Mouse (Mus musculus): ENCODE results near the gene Gng7. TPM values are rescaled to one million over a fixed set of nuclear protein-coding genes. Genes with fewer than 3 reads are reported as not detected.
A peak's percentile ranks its signal among the peaks of the same experiment; 100 is the strongest.

Gene Gng7
- polyA plus RNA-seq, 1 experiment from 2014 or later, result 1.2 TPM

DNA sequence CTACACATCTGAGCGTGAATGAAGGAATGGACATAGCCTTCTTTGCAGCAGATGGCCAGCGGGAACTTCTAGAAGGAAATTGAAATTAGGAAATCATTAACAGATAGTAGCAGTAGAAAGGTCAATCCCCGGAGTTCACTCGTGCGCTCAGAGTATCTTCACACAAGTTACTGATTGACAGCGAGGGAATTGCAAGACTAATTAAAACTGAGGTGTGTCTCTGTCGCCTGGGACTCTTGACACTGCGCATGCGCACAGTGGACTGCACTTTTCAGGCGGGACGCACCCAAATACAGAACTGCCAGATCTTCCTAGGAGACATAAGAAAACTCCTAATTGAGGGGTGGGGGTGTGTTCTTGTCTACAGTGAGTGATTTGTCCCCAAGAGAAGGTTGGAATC lies 39.3 kb downstream of the Gng7 start:
- Histone ChIP-seq H3K9me3 (ENCODE audit: control insufficient read depth) (no peaks in the 10 kb centered on the region), H3K4me3 (ENCODE audit: low read depth, low read length) (no peak overlapping the region)

DNA sequence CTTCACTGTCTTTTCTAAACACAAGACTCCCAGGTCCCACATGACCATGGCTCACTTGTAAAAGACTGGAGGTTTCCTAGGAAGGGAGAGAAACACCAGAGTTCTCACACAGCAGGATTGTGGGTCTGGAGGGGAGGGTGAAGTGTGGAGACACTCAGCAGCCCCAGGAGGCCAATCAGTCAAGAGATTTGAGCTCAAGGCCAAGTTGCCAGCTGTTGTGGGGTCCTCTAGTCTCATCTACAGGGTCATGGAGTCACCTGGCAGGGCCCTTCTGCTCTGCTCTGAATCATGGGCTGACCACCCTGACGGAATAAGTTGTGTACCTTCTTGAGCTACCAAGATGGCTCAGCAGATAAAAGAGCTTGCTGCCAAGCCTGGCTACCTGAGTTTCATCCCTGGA lies 41.0 kb downstream of the Gng7 start:
- no peak for TF ChIP-seq CTCF (IDR thresholded peaks at IDR 0.05; ENCODE audit: low read depth)
- no peaks in the 10 kb centered on the region for H3K36me3 ChIP-seq (ENCODE audit: control insufficient read depth, insufficient read depth)
- no peaks in the 10 kb centered on the region for H3K27me3 ChIP-seq (replicated peaks; ENCODE audit: control insufficient read depth, insufficient read depth, low read length)
- no peak overlapping the region for H3K4me3 ChIP-seq (ENCODE audit: low read depth, low read length)
- H3K9ac ChIP-seq (ENCODE audit: low read depth, low read length), result no peak overlapping the region
- H3K27ac ChIP-seq (ENCODE audit: low read depth, low read length), result no peak overlapping the region
- 68% methylated on average over 1 of the region's 1 CpGs for WGBS
- peaks cover 15% of the 10 kb centered on the region for H3K4me1 ChIP-seq (replicated peaks; ENCODE audit: control insufficient read depth, insufficient read depth, low read length)
- H3K4me2 ChIP-seq (replicated peaks; ENCODE audit: low read depth), result no peak overlapping the region
- no peaks in the 10 kb centered on the region for H3K9me3 ChIP-seq (ENCODE audit: control insufficient read depth)
- no peak for ATAC-seq

More for the DNA sequence above, 39.3 kb downstream of the Gng7 start:
- H3K9ac ChIP-seq (ENCODE audit: low read depth, low read length), result no peak overlapping the region
- no peak for TF ChIP-seq CTCF (IDR thresholded peaks at IDR 0.05; ENCODE audit: low read depth)
- no peaks in the 10 kb centered on the region for H3K27me3 ChIP-seq (replicated peaks; ENCODE audit: control insufficient read depth, insufficient read depth, low read length)
- H3K4me2 ChIP-seq (replicated peaks; ENCODE audit: low read depth), result peak overlapping the region; percentile 44; the same call in 1 of the 2 replicates
- peak; percentile 92 for ATAC-seq
- H3K27ac ChIP-seq (ENCODE audit: low read depth, low read length), result no peak overlapping the region
- 40% methylated on average over 11 of the region's 11 CpGs for WGBS
- no peaks in the 10 kb centered on the region for H3K36me3 ChIP-seq (ENCODE audit: control insufficient read depth, insufficient read depth)
- peaks cover 15% of the 10 kb centered on the region for H3K4me1 ChIP-seq (replicated peaks; ENCODE audit: control insufficient read depth, insufficient read depth, low read length)

GRCm38 (mm10) chr10:80972071-80972987 lies 42.4 kb downstream of the Gng7 start:
- no peak overlapping the region for H3K4me2 ChIP-seq (replicated peaks; ENCODE audit: low read depth)
- no peak for ATAC-seq
- 42% methylated on average over 11 of the region's 11 CpGs for WGBS
- H3K9me3 ChIP-seq (ENCODE audit: control insufficient read depth), result no peaks in the 10 kb centered on the region
- no peaks in the 10 kb centered on the region for H3K36me3 ChIP-seq (ENCODE audit: control insufficient read depth, insufficient read depth)
- H3K4me3 ChIP-seq (ENCODE audit: low read depth, low read length), result no peak overlapping the region
- H3K4me1 ChIP-seq (replicated peaks; ENCODE audit: control insufficient read depth, insufficient read depth, low read length), result peaks cover 15% of the 10 kb centered on the region
- TF ChIP-seq CTCF (IDR thresholded peaks at IDR 0.05; ENCODE audit: low read depth), result no peak
- H3K27ac ChIP-seq (ENCODE audit: low read depth, low read length), result 0 out of 2 replicates have a peak overlapping the region, but pooled peaks have one; percentile 41
- H3K9ac ChIP-seq (ENCODE audit: low read depth, low read length), result no peak overlapping the region
- no peaks in the 10 kb centered on the region for H3K27me3 ChIP-seq (replicated peaks; ENCODE audit: control insufficient read depth, insufficient read depth, low read length)

DNA sequence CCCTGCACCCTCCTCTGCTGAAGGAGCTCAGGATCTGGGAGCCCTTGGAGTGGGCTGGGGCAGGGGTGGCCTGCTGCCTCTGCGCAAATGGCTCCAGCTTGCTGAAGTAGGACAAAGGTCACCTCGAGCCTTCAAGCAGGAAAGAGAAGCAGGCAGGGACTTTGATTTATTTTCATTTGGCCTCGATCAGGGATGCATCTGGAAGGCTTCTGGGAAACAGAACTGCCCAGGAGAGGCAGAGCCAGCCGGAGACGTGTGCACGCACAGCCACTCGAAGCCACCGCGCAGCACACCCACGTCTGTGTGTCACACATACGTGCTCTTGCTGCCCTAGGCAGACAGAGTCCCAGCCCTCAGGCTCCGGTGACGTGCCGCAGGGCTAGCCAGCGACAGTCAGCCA lies 43.2 kb downstream of the Gng7 start:
- peak; percentile 41 for ATAC-seq
- WGBS, result 26% methylated on average over 15 of the region's 15 CpGs
- TF ChIP-seq CTCF (IDR thresholded peaks at IDR 0.05; ENCODE audit: low read depth), result no peak
- Histone ChIP-seq H3K36me3 (ENCODE audit: control insufficient read depth, insufficient read depth) (no peaks in the 10 kb centered on the region), H3K4me1 (replicated peaks; ENCODE audit: control insufficient read depth, insufficient read depth, low read length) (peaks cover 15% of the 10 kb centered on the region), H3K9me3 (ENCODE audit: control insufficient read depth) (no peaks in the 10 kb centered on the region), H3K4me2 (replicated peaks; ENCODE audit: low read depth) (0 out of 2 replicates have a peak overlapping the region, but pooled peaks have one; percentile 7), H3K9ac (ENCODE audit: low read depth, low read length) (no peak overlapping the region), H3K27me3 (replicated peaks; ENCODE audit: control insufficient read depth, insufficient read depth, low read length) (no peaks in the 10 kb centered on the region), H3K27ac (ENCODE audit: low read depth, low read length) (0 out of 2 replicates have a peak overlapping the region, but pooled peaks have one; percentile 41), H3K4me3 (ENCODE audit: low read depth, low read length) (no peak overlapping the region)

GRCm38 (mm10) chr10:80970159-80970558 lies 44.6 kb downstream of the Gng7 start:
- WGBS, result 81% methylated on average over 8 of the region's 8 CpGs
- no peak overlapping the region for H3K4me3 ChIP-seq (ENCODE audit: low read depth, low read length)
- peaks cover 15% of the 10 kb centered on the region for H3K4me1 ChIP-seq (replicated peaks; ENCODE audit: control insufficient read depth, insufficient read depth, low read length)
- no peak overlapping the region for H3K27ac ChIP-seq (ENCODE audit: low read depth, low read length)
- ATAC-seq, result no peak
- H3K36me3 ChIP-seq (ENCODE audit: control insufficient read depth, insufficient read depth), result no peaks in the 10 kb centered on the region
- H3K27me3 ChIP-seq (replicated peaks; ENCODE audit: control insufficient read depth, insufficient read depth, low read length), result no peaks in the 10 kb centered on the region
- H3K4me2 ChIP-seq (replicated peaks; ENCODE audit: low read depth), result no peak overlapping the region
- no peak overlapping the region for H3K9ac ChIP-seq (ENCODE audit: low read depth, low read length)
- TF ChIP-seq CTCF (IDR thresholded peaks at IDR 0.05; ENCODE audit: low read depth), result no peak
- no peaks in the 10 kb centered on the region for H3K9me3 ChIP-seq (ENCODE audit: control insufficient read depth)

- 94% methylated on average over 3 of the region's 3 CpGs for WGBS
- Histone ChIP-seq H3K4me3 (ENCODE audit: low read depth, low read length) (no peak overlapping the region), H3K4me2 (replicated peaks; ENCODE audit: low read depth) (no peak overlapping the region), H3K9me3 (ENCODE audit: control insufficient read depth) (no peaks in the 10 kb centered on the region), H3K27ac (ENCODE audit: low read depth, low read length) (no peak overlapping the region), H3K27me3 (replicated peaks; ENCODE audit: control insufficient read depth, insufficient read depth, low read length) (no peaks in the 10 kb centered on the region), H3K4me1 (replicated peaks; ENCODE audit: control insufficient read depth, insufficient read depth, low read length) (peaks cover 15% of the 10 kb centered on the region), H3K36me3 (ENCODE audit: control insufficient read depth, insufficient read depth) (no peaks in the 10 kb centered on the region), H3K9ac (ENCODE audit: low read depth, low read length) (no peak overlapping the region)
- no peak for TF ChIP-seq CTCF (IDR thresholded peaks at IDR 0.05; ENCODE audit: low read depth)
- ATAC-seq, result no peak
These were observed 45.4 kb downstream of the Gng7 start for GRCm38 (mm10) chr10:80969298-80969697.
